Mouse (Mus musculus) heart, postnatal 0 days (tissue): ENCODE data around the gene Gm49510.
A peak's percentile ranks its signal among the peaks of the same experiment; 100 is the strongest.

Experiments
- CTCF ChIP-seq: IDR thresholded peaks from 2 replicates; pipeline ENCODE4 v1.5.1; 2016; ENCODE audit warnings: antibody characterized with exemption, control low read depth, low read depth
- EP300 ChIP-seq: IDR thresholded peaks from 2 replicates; pipeline ENCODE4 v1.6.1; 2016; ENCODE audit warnings: antibody characterized with exemption, low read depth

- TF ChIP-seq CTCF (peak; percentile 98), EP300 (no peak)
These were observed 16.2 kb downstream of the Gm49510 start for GRCm38 (mm10) chr15:78915660-78916017.
